25 mouse cellular contexts compared by ENCODE assay signal in the genomic region with DNA sequence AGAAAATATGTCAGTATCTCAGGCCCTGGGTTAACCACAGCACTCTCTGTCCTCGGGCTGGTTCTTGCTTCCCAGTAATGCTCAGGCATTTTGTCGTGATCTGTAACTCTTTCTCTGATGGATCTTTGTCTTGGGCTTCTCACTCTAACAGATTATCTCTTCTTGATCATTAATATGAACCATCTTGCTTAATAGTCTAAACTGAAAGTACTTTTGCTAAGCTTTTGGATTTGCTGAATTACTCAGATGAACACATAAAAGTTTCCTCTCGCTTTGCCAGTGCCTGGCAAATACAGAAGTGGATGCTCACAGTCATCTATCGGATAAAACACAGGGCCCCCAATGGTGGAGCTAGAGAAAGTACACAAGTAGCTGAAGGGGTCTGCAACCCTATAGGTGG. TPM values are rescaled to one million over a fixed set of nuclear protein-coding genes. Genes with fewer than 3 reads are reported as not detected.
DNase-seq lines count a peak whose midpoint lies in the region; ATAC-seq and TF ChIP-seq lines count a peak whose summit lies in the region.
"Had no signal": no experiment of that assay in that cellular context is flagged by ENCODE, and none has a peak within 500 bp of the region (broad histone marks: within the 10 kb centered on the region; RNA-seq: fewer than 3 reads in every experiment).

No protein-coding gene starts in this region.

- peak; percentile 52 for ATAC-seq in activated CD4-positive, CD25-positive, alpha-beta regulatory T cell, adult 4 months
- ATAC-seq in hindbrain, embryonic 14.5 days (ENCODE audit: low FRiP score), result no peak
- ATAC-seq: forebrain, embryonic 14.5 days; hindbrain, postnatal 0 days had no signal

- H3K4me3 ChIP-seq in kidney, adult 2 months (ENCODE audit: insufficient read depth, low read depth, low read length), result no peak overlapping the region
- H3K4me3 ChIP-seq in myocyte, result no peak overlapping the region
- H3K4me3 ChIP-seq in hindbrain, embryonic 14.5 days (replicated peaks; ENCODE audit: low read length), result no peak overlapping the region
- H3K4me3 ChIP-seq: embryonic facial prominence, embryonic 15.5 days; erythroblast, embryonic 14.5 days; forebrain, embryonic 10.5 days; gastrocnemius, adult 2 months; heart, embryonic 10.5 days; hindbrain, embryonic 12.5 days; intestine, embryonic 15.5 days had no signal

- DNase-seq in kidney, adult 2 months, result no peak
- no peak for DNase-seq in kidney, postnatal 14 days
- peak; percentile 22 for DNase-seq in CD4-positive, CD25-positive, alpha-beta regulatory T cell, adult 2 months (ENCODE audit: low read depth, low spot score)
- no peak for DNase-seq in cerebellum, adult 18-20 months
- DNase-seq in hindbrain, embryonic 14.5 days (ENCODE audit: low spot score), result no peak
- DNase-seq: adrenal gland, postnatal 14 days; B cell, adult 2 months; cerebellum, adult 2 months; cerebellum, postnatal 14 days; embryo, embryonic 11 days; gastrocnemius, adult 2 months; gastrocnemius, postnatal 36 days; heart, adult 18-20 months; heart, postnatal 10 days; heart, postnatal 4 days had no signal

- TF ChIP-seq CTCF in kidney, adult 2 months (conservative IDR thresholded peaks at IDR 0.05; ENCODE audit: insufficient read depth, insufficient read length, low read depth, low read length), result no peak

- H3K36me3 ChIP-seq in kidney, adult 2 months (ENCODE audit: control insufficient read depth, insufficient read depth, low read length), result no peaks in the 10 kb centered on the region
- no peaks in the 10 kb centered on the region for H3K36me3 ChIP-seq in myocyte (ENCODE audit: control insufficient read depth, insufficient read depth)
- no peaks in the 10 kb centered on the region for H3K36me3 ChIP-seq in hindbrain, embryonic 14.5 days (replicated peaks; ENCODE audit: control insufficient read depth, insufficient read depth)
- H3K36me3 ChIP-seq: embryonic facial prominence, embryonic 15.5 days; forebrain, embryonic 10.5 days; heart, embryonic 10.5 days; hindbrain, embryonic 12.5 days; intestine, embryonic 15.5 days had no signal

- no peaks in the 10 kb centered on the region for H3K27me3 ChIP-seq in kidney, adult 2 months (replicated peaks; ENCODE audit: control insufficient read depth, insufficient read depth, low read length)
- no peaks in the 10 kb centered on the region for H3K27me3 ChIP-seq in myocyte (ENCODE audit: control insufficient read depth, insufficient read depth, insufficient read length)
- no peaks in the 10 kb centered on the region for H3K27me3 ChIP-seq in hindbrain, embryonic 14.5 days (ENCODE audit: control insufficient read depth, insufficient read depth, low read length)
- H3K27me3 ChIP-seq: embryonic facial prominence, embryonic 15.5 days; hindbrain, embryonic 12.5 days; intestine, embryonic 15.5 days had no signal

- no peaks in the 10 kb centered on the region for H3K9me3 ChIP-seq in hindbrain, embryonic 14.5 days (ENCODE audit: control insufficient read depth, low read length)
- H3K9me3 ChIP-seq: embryonic facial prominence, embryonic 15.5 days; forebrain, embryonic 10.5 days; heart, embryonic 10.5 days; hindbrain, embryonic 12.5 days; intestine, embryonic 15.5 days had no signal

- WGBS in kidney, adult 2 months, result 64% methylated on average over 4 of the region's 4 CpGs
- WGBS in hindbrain, embryonic 14.5 days, result 90% methylated on average over 4 of the region's 4 CpGs

- peaks cover 25% of the 10 kb centered on the region; the same call in 1 of the 2 replicates for H3K4me1 ChIP-seq in kidney, adult 2 months (ENCODE audit: control insufficient read depth, insufficient read depth, low read length)
- H3K4me1 ChIP-seq in hindbrain, embryonic 14.5 days (replicated peaks; ENCODE audit: control insufficient read depth, insufficient read depth, low read length), result no peaks in the 10 kb centered on the region
- H3K4me1 ChIP-seq: embryonic facial prominence, embryonic 15.5 days; intestine, embryonic 15.5 days had no signal

- no peak overlapping the region for H3K9ac ChIP-seq in hindbrain, embryonic 14.5 days
- H3K9ac ChIP-seq: embryonic facial prominence, embryonic 15.5 days; hindbrain, embryonic 12.5 days; intestine, embryonic 15.5 days had no signal

- peak overlapping the region; percentile 83 for H3K27ac ChIP-seq in kidney, adult 2 months (ENCODE audit: insufficient read depth, low read depth, low read length)
- H3K27ac ChIP-seq in hindbrain, embryonic 14.5 days, result no peak overlapping the region
- H3K27ac ChIP-seq: embryonic facial prominence, embryonic 15.5 days; forebrain, embryonic 10.5 days; gastrocnemius, adult 2 months; hindbrain, embryonic 12.5 days; hindbrain, postnatal 0 days; intestine, embryonic 15.5 days had no signal

- H3K4me2 ChIP-seq in myocyte (ENCODE audit: low read depth), result peak overlapping the region; percentile 13
- no peak overlapping the region for H3K4me2 ChIP-seq in hindbrain, embryonic 14.5 days (replicated peaks)
- H3K4me2 ChIP-seq: embryonic facial prominence, embryonic 15.5 days; hindbrain, embryonic 12.5 days; intestine, embryonic 15.5 days had no signal

- H3ac ChIP-seq in myocyte (ENCODE audit: control insufficient read depth, insufficient read length), result no peak overlapping the region

- TF ChIP-seq POLR2A in kidney, adult 2 months (IDR thresholded peaks at IDR 0.05; ENCODE audit: low read depth, low read length), result no peak
- no peak for TF ChIP-seq POLR2A in myocyte (IDR thresholded peaks at IDR 0.05; ENCODE audit: insufficient read length, low read depth)

- no peaks in the 10 kb centered on the region for H3K79me2 ChIP-seq in myocyte (ENCODE audit: control insufficient read depth, insufficient read depth)

TF ChIP-seq in myocyte, 11 proteins besides CTCF, POLR2A, EP300 and RAD21:
- TF ChIP-seq CEBPB (IDR thresholded peaks at IDR 0.05; ENCODE audit: insufficient read depth, poor library complexity, severe bottlenecking) (no peak), MYOG (IDR thresholded peaks at IDR 0.05; ENCODE audit: control insufficient read depth in 1 of 3, insufficient read depth in 1 of 3, insufficient read length in 2 of 3, low read depth in 2 of 3) (no peak), POLR2AphosphoS2 (IDR thresholded peaks at IDR 0.05; ENCODE audit: insufficient read length, low read depth) (no peak), USF1 (IDR thresholded peaks at IDR 0.05; ENCODE audit: low read depth) (no peak), MAX (IDR thresholded peaks at IDR 0.05; ENCODE audit: low read depth) (no peak), TCF3 (IDR thresholded peaks at IDR 0.05; ENCODE audit: insufficient read length, low read depth) (no peak), E2F4 (IDR thresholded peaks at IDR 0.05; ENCODE audit: insufficient read depth) (no peak), REST (IDR thresholded peaks at IDR 0.05; ENCODE audit: insufficient read depth, insufficient read length) (no peak), TCF12 (IDR thresholded peaks at IDR 0.05; ENCODE audit: insufficient read depth, poor library complexity, severe bottlenecking) (no peak), SRF (IDR thresholded peaks at IDR 0.05; ENCODE audit: control insufficient read depth, insufficient read length, low read depth) (no peak), MYOD1 (IDR thresholded peaks at IDR 0.05; ENCODE audit: control insufficient read depth in 1 of 3, insufficient read length in 2 of 3, low read depth in 2 of 3) (no peak)
TF ChIP-seq in myocyte: peak in this region for 0.

RNA-seq across cellular contexts. Expression of a gene that starts 7.5 kb away (rescaled TPM):
- 59.4 and 61.2 TPM in 2 replicates for polyA plus RNA-seq in kidney, adult 2 months (2012; rRNA removed)
- polyA plus RNA-seq in activated CD4-positive, CD25-positive, alpha-beta regulatory T cell, adult 4 months (2017; shearing (Covaris generic)), result 10 to 100 TPM; 36.0 to 43.6 TPM
- 12.5 TPM for polyA plus RNA-seq in myocyte (2012; fragmentation: generic; extraction: Trizol)
- 54.4 and 58.1 TPM in 2 replicates for polyA plus RNA-seq in hindbrain, embryonic 14.5 days (2014; fragmentation: Nextera tagmentation; extraction: Ambion mirVana)
